Mouse (Mus musculus) R1 (cell line): ENCODE results near the gene Csk.

ENCODE experiments used
- DNase-seq: peaks from one replicate; pipeline ENCODE4 v3.0.0-alpha.2; 2018; ENCODE audit warnings: low read depth, low spot score

Gene Csk

GRCm38 (mm10) chr9:57638651-57639459 is 14.6 kb downstream of the Csk start:
- no peak for DNase-seq

DNA sequence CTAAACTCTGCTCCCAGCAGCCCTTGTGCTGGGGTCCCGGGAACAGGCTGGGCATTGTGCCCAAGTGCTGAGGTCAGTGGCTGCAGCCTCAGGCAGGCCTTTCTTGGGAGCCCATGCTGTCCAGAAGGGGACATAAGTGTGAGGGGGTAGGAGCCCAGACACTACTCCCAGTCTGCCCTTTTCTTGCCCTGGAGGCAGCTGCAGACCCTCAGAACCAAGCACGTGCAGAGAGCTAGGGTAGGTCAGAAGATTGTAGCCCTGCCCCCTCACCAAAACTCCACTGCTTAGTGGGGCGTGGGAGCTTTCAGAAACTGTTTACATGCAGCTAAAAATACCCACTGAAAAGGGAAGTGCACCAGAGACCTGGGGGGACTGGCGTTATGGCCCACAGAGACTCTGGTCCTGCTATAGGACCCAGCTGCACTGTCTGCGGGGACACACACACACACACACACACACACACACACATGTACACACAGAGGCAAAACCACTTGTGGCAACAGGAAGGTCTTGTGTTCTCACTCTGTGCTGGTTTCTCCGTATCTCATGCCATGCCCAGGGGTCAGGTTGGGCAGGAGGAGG is 15.6 kb downstream of the Csk start:
- DNase-seq = no peak

- DNase-seq = no peak
These were observed 16.2 kb downstream of the Csk start for GRCm38 (mm10) chr9:57637272-57637671.

GRCm38 (mm10) chr9:57633481-57634024 is 19.9 kb downstream of the Csk start:
- DNase-seq = no peak

DNA sequence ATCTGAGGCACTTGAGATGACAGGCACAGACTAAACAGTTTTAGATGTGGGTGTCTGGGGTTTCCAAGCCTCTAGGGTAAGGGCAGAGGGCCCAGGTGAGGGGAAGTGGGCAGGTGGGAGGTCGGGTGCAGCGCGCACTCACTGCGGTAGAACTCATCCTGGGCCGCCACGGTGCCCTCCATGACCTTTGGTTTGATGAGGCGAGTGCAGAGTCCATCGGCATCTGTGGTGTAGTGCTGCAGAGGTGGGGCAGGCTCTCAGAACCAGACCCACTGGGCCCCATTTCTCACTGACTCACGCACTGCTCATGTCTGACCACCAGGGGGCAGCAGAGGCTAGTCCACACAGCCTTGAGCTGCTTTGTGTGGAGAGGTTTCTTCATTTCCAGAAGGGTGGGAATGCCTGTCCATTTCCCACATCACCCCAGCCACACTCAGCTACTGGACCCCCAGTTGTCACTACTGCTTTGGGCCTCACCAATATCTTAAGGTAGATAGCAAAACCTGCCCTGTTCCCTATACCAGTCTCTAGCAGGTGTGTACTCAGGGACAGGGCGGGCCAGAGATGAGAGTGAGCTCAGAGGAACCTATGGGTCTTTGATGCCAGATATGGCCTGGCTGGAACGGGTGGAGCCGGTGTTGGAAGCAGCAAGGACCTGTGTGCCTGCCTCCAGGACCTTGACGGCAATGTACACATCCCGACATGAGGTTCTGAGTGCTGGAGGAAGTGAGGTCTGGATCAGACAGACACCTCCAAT is 24.1 kb downstream of the Csk start:
- peak; percentile 75 for DNase-seq

DNA sequence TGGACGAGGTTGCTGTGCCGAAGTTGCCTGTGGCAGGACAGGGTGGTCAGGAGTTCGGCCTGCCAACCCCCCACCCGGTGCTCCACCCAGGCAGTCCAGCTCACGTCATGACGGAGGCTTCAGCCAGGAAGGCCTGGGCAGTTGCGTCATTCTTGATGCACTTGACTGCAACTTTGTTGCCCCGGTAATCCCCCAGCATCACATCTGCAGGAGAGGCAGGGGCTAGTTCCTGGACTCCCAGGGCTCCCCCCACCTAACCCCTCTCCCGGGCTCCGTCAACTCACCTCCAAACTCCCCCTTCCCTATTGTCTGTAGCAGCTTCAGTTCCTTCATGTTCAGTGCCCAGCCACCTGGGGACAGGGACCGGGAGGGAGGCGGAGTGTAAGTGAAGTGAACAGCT is 24.7 kb downstream of the Csk start:
- DNase-seq = no peak

DNA sequence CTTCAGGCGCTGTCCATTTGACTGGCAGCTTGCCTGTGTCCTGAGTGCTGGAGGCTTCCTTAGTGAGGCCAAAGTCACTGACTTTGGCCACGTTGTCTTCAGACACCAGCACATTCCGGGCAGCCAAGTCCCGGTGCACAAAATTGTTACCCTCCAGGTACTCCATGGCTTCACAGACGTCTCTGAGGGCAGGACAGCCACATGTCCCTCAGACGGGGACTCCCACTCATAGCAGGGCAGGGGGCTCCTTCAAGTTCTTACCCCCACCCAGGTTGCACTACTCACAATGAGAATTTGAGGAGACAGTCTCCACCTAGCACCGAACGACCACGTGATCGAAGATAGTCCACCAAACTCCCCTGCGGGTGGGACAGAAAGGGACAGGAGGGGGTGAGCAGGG is 25.5 kb downstream of the Csk start:
- DNase-seq = no peak

DNA sequence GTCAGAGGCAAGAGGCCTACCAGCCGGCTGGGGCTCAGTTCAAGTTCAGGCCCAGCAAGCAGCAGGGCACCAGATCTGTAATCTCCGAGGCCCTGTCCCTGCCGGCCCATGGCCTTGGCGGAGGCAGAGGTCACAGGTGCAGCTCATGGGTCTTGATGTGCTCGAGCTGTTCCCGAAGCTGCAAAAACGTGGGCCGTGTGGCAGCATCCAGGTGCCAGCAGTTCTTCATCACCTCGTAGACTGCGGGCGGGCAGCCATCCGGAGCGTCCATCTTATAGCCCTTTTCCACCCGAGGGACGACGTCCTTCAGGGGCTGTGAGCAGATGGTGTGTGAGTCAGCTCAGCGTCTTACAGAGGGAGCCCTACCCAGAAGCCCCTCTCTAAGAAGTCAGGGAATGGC is 26.2 kb downstream of the Csk start:
- DNase-seq = no peak

GRCm38 (mm10) chr9:57625674-57626500 is 27.5 kb downstream of the Csk start:
- DNase-seq = peak; percentile 80

DNA sequence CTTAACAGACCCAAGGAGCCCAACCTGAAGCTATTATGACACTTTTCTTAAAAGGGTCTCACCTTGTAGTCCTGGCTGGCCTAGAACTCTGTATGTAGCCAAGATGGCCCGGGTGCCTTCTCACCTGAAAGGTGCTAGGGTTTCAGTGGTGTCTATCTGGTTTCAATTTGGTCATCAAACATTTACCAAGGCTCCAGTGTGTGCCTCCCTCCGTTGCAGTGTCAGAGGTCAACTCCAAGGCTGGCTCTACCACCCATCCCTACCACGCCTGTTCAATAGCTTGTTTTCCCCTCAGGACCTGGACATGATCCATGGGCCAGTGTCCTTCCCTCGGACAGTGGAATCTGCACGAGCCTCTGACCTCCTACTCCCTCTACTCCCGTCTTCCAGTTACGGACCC is 29.1 kb downstream of the Csk start:
- no peak for DNase-seq

- DNase-seq = no peak
These were observed 32.8 kb downstream of the Csk start, which contains the start of gene Lman1l for GRCm38 (mm10) chr9:57620674-57621073. Gene Lman1l, minus strand, starts transcription at chr9:57620774.

DNA sequence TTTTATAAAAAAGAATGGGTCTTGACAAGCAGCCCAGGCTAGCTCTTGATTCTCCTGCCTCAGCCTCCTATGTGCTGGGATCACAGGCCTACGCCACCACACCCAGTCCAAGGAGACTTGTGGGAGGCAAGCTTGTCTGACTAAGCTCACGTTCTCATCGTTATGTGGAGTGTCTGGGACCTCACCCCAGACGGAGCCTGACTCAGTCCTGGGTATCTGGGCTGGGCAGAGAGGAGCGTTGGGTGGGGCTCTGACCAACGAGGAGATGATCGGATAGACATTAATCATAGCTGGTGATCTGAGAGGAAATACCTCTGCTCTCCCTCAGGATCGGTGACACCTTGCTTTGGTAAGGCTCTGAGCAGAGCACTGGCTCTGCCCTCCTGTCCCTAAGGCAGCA is 34.6 kb downstream of the Csk start:
- no peak for DNase-seq

DNA sequence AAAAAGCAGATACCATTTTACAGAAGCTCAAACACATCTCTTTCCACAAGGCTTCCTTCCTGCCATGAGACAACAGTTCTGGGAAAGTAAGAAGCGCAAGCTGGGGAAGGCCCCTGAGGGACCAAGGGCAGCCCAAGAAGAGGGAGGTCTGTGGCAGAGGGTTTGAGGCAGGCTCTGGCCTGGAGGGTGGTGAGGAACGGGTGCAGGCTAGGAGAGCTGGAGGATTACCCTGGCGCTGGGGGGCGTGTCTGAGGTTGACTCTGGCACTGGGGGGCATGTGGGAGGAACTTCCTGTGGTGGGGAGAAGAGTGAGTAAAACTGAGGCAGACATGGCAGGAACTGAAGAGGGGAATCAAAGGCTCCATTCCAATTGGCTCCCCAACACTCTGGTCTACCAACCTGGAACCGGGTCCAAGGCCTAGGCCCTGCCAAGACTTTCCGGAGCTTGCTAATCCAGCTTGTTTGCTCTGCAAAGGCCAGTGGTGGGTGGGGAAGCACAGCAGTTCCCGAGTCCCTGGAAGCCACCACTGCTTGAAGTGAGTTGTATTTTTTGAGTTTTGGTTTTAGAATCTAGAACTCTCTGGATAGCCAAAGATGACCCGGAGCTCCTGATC is 35.8 kb downstream of the Csk start:
- DNase-seq = no peak

DNA sequence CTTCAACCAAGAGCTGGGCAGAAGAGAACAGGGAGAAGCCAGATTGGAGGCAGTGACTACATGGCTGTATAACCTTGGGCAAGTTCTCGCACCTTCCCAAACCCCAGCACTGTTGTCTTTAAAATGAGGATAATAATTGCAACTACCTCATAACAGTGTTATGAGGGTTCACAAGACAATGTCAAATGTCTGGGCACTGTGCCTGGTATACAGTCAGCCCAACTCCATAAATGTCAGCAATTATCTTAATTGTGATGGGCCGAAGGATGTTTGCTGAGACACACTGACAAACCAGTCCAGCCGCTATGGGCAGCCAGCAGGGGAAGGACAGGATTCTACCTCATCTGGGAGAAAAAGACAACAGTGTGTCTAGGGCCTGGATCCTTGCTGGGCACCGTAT is 38.6 kb downstream of the Csk start:
- no peak for DNase-seq

GRCm38 (mm10) chr9:57613975-57614374 is 39.5 kb downstream of the Csk start:
- DNase-seq = no peak

DNA sequence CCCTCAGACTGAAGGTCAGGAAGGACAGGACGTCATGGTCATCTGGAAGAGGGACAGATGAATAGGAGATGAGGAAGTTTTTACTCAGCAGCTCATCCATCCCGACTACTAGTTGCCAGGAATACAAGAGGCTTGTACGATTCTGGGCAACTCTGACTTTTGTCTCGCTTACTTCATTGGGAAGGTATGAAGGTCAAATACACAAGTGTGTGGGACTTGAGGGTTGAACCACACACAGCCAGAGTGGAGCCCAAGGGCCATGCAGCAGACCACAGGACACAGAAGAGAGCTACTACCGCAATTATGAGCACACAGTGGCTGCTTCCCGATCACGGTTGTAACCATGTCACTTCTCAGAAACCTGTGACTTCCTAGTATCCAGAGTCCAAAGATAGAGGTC is 40.8 kb downstream of the Csk start:
- no peak for DNase-seq

DNA sequence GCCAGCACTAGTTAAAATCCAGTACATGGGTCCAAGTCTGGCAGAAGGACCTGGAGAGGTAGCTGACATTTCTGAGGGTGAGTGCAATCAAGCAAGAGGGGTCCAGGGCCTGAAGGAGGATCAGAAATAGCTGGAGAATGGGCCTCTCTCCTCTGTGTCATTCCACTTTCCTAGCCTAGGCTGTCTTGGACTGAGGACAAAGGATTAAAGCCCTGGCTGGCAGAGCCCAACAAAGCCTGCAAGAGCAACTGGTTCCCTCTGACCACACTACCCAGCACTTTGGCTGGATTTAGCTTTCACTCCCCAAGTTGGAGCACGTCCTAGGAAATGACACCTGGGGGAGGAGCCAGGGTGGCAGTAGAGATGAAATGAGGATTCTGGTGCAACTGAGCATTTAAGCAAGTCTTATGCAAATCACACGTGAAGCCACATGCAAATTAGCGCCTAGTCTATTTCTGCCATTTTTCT is 43.0 kb downstream of the Csk start:
- DNase-seq = no peak

DNA sequence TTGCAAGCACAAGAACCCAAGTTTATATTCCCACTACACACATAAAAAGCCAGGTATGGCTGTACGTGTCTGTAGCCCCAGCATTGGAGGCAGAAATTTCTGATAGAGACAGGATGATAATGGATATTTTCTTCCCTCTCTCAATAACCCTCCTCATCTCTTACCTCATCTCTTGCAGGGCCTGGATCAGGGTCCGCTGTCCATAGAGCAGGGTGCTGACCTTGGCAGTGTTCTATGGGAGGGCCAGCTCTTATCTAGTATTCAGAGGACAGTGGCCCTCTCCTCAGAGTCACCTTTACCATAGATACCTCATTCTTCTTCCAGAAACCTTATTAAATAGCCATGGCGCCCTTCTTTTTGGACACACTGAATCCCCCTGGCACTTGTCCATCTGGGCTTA is 43.6 kb downstream of the Csk start:
- DNase-seq = no peak

DNA sequence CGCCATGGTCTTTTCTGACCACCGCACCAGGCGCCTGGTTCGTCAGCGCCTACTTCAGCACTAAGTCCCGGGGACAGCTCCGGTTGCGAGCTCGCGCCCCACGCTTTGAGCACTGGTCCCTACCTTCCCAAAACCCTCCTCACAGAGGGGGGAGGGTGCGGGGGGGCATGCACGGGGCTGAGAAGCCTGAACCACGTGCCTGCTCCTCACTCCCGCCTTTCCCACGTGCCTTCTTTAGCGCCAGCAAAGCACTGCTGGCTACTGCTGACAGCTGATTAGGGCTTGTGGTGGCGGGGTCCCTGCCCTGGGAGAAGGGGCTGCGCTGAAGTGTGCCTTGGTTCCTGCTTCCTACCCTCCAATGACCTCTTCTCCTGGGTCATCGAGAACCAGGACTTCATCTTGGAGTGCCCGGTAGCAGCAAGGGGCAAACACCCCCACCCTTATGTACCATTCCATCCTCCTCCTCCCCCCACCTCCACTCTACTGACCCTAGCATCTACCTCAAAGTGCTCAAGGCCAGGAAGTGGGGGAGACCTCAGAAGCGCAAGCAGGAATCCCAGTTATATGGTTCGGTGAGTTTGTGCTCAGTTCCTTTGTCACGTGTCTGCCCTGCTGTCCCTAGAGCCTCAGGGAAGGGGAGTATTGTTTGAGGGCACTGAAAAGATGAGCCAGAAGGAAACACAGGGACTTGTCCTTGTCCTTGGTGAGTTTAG is 47.1 kb downstream of the Csk start, which contains the start of gene Cplx3:
Cplx3 (minus strand) TSS at position 143 of the 713 bp plus-strand sequence.
- DNase-seq = peak; percentile 71

- no peak for DNase-seq
These were observed 47.9 kb downstream of the Csk start for GRCm38 (mm10) chr9:57605503-57605902.
